Mouse (Mus musculus) cerebellum, adult 9-10 months (tissue): ENCODE data around the gene Slc8a2.

ENCODE experiments used
- DNase-seq: peaks from one replicate; pipeline ENCODE4 v3.0.0; 2022

Slc8a2 gene

GRCm38 (mm10) chr7:16172141-16172581, 42.5 kb downstream of the Slc8a2 start:
- DNase-seq: peak; percentile 67

- DNase-seq: no peak
Observed at GRCm38 (mm10) chr7:16172586-16173140, 43.0 kb downstream of the Slc8a2 start.

GRCm38 (mm10) chr7:16173146-16173545, 43.5 kb downstream of the Slc8a2 start:
- no peak for DNase-seq

- peak; percentile 65 for DNase-seq
Observed at GRCm38 (mm10) chr7:16174597-16175541, 45.2 kb downstream of the Slc8a2 start, which contains the start of gene Meis3. TSS of gene Meis3 (plus strand) at chr7:16175090.

GRCm38 (mm10) chr7:16175542-16175931, 45.9 kb downstream of the Slc8a2 start:
- no peak for DNase-seq

GRCm38 (mm10) chr7:16178114-16178513, 48.5 kb downstream of the Slc8a2 start:
- no peak for DNase-seq

GRCm38 (mm10) chr7:16183663-16184062, 54.0 kb downstream of the Slc8a2 start:
- DNase-seq: no peak

- DNase-seq: no peak
Observed at GRCm38 (mm10) chr7:16187494-16187893, 57.9 kb downstream of the Slc8a2 start.

GRCm38 (mm10) chr7:16192315-16192714, 62.7 kb downstream of the Slc8a2 start:
- peak; percentile 84 for DNase-seq

- no peak for DNase-seq
Observed at GRCm38 (mm10) chr7:16193702-16194101, 64.1 kb downstream of the Slc8a2 start.

GRCm38 (mm10) chr7:16196616-16197015, 67.0 kb downstream of the Slc8a2 start:
- no peak for DNase-seq

- no peak for DNase-seq
Observed at GRCm38 (mm10) chr7:16197166-16197565, 67.5 kb downstream of the Slc8a2 start.

- no peak for DNase-seq
Observed at GRCm38 (mm10) chr7:16198540-16198939, 68.9 kb downstream of the Slc8a2 start.

- DNase-seq: no peak
Observed at GRCm38 (mm10) chr7:16201136-16201535, 71.5 kb downstream of the Slc8a2 start.

- no peak for DNase-seq
Observed at GRCm38 (mm10) chr7:16202756-16203504, 73.3 kb downstream of the Slc8a2 start.

- no peak for DNase-seq
Observed at GRCm38 (mm10) chr7:16203505-16203903, 73.9 kb downstream of the Slc8a2 start.

GRCm38 (mm10) chr7:16204791-16205190, 75.2 kb downstream of the Slc8a2 start:
- DNase-seq: no peak

GRCm38 (mm10) chr7:16207076-16207475, 77.5 kb downstream of the Slc8a2 start:
- no peak for DNase-seq

GRCm38 (mm10) chr7:16207496-16207895, 77.9 kb downstream of the Slc8a2 start:
- no peak for DNase-seq

GRCm38 (mm10) chr7:16208781-16209665, 79.4 kb downstream of the Slc8a2 start:
- DNase-seq: no peak
